Mouse (Mus musculus) C2C12 (cell line): ENCODE measurements around the gene C2cd2.

ENCODE experiments used
- CEBPB ChIP-seq: IDR thresholded peaks from one replicate; pipeline ENCODE4 v1.6.1; 2011; ENCODE audit warnings: low read depth, mild to moderate bottlenecking, control low read depth, moderate library complexity
- CTCF ChIP-seq: IDR thresholded peaks from one replicate; pipeline ENCODE4 v1.5.1; 2011; ENCODE audit not compliant: control insufficient read depth, insufficient read depth, insufficient read length
- FOSL1 ChIP-seq: IDR thresholded peaks from one replicate; pipeline ENCODE4 v1.8.0; 2011; ENCODE audit warnings: mild to moderate bottlenecking, low read length; ENCODE audit not compliant: poor library complexity, insufficient read depth, severe bottlenecking
- MAX ChIP-seq: IDR thresholded peaks from one replicate; pipeline ENCODE4 v1.6.1; 2011; ENCODE audit warnings: mild to moderate bottlenecking, control low read depth
- MYOD1 ChIP-seq: IDR thresholded peaks from one replicate; pipeline ENCODE4 v1.6.1; 2011; ENCODE audit warnings: low read depth; ENCODE audit not compliant: control insufficient read depth, insufficient read length
- MYOG ChIP-seq: IDR thresholded peaks from one replicate; pipeline ENCODE4 v1.6.1; 2011; ENCODE audit not compliant: control insufficient read depth, insufficient read length; ENCODE audit errors: extremely low read depth

- TF ChIP-seq CTCF (no peak), CEBPB (no peak), MYOG (no peak), MYOD1 (no peak), FOSL1 (no peak), MAX (no peak)
These were observed 22.2 kb upstream of the C2cd2 start for GRCm38 (mm10) chr16:97984589-97984988.
